Mouse (Mus musculus): ENCODE data around the gene Samd4b. TPM values are rescaled to one million over a fixed set of nuclear protein-coding genes. Genes with fewer than 3 reads are reported as not detected.

Samd4b gene
- total and polyA plus RNA-seq, 2 experiments from 2014 or later: 19.7 to 60.5 TPM

GRCm38 (mm10) chr7:28362441-28363060, 235.4 kb downstream of the Samd4b start:
- H3K9ac ChIP-seq (replicated peaks; ENCODE audit: low read length): no peak overlapping the region
- no peak overlapping the region for H3K27ac ChIP-seq
- TF ChIP-seq CTCF (IDR thresholded peaks at IDR 0.05; ENCODE audit: low read depth): no peak
- DNase-seq (ENCODE audit: low spot score): no peak
- no peaks in the 10 kb centered on the region for H3K4me1 ChIP-seq (ENCODE audit: insufficient read depth, low read length)
- H3K27me3 ChIP-seq (ENCODE audit: insufficient read depth, low read length): no peaks in the 10 kb centered on the region
- ATAC-seq: no peak
- no peaks in the 10 kb centered on the region for H3K9me3 ChIP-seq (ENCODE audit: low read length)
- H3K36me3 ChIP-seq (ENCODE audit: insufficient read depth, low read length): no peaks in the 10 kb centered on the region
- 84% methylated on average over 15 of the region's 16 CpGs for WGBS
- H3K4me3 ChIP-seq (ENCODE audit: low read length): no peak overlapping the region
- H3K4me2 ChIP-seq (ENCODE audit: low read depth, low read length): no peak overlapping the region

- WGBS: 93% methylated on average over 20 of the region's 20 CpGs
- Histone ChIP-seq H3K9ac (replicated peaks; ENCODE audit: low read length) (no peak overlapping the region), H3K4me2 (ENCODE audit: low read depth, low read length) (no peak overlapping the region), H3K27me3 (ENCODE audit: insufficient read depth, low read length) (no peaks in the 10 kb centered on the region), H3K9me3 (ENCODE audit: low read length) (no peaks in the 10 kb centered on the region), H3K36me3 (ENCODE audit: insufficient read depth, low read length) (no peaks in the 10 kb centered on the region), H3K27ac (no peak overlapping the region), H3K4me3 (ENCODE audit: low read length) (no peak overlapping the region), H3K4me1 (ENCODE audit: insufficient read depth, low read length) (no peaks in the 10 kb centered on the region)
- ATAC-seq (no peak), DNase-seq (ENCODE audit: low spot score) (no peak)
- TF ChIP-seq CTCF (IDR thresholded peaks at IDR 0.05; ENCODE audit: low read depth): no peak
These were observed 236.2 kb downstream of the Samd4b start for GRCm38 (mm10) chr7:28361647-28362341.

GRCm38 (mm10) chr7:28360291-28360690, 237.7 kb downstream of the Samd4b start:
- WGBS: 93% methylated on average over 6 of the region's 6 CpGs
- H3K27me3 ChIP-seq (ENCODE audit: insufficient read depth, low read length): no peaks in the 10 kb centered on the region
- no peak overlapping the region for H3K9ac ChIP-seq (replicated peaks; ENCODE audit: low read length)
- no peaks in the 10 kb centered on the region for H3K36me3 ChIP-seq (ENCODE audit: insufficient read depth, low read length)
- DNase-seq (ENCODE audit: low spot score) (no peak), ATAC-seq (no peak)
- no peak overlapping the region for H3K4me3 ChIP-seq (ENCODE audit: low read length)
- TF ChIP-seq CTCF (IDR thresholded peaks at IDR 0.05; ENCODE audit: low read depth): no peak
- H3K4me2 ChIP-seq (ENCODE audit: low read depth, low read length): no peak overlapping the region
- H3K27ac ChIP-seq: no peak overlapping the region
- H3K9me3 ChIP-seq (ENCODE audit: low read length): no peaks in the 10 kb centered on the region
- no peaks in the 10 kb centered on the region for H3K4me1 ChIP-seq (ENCODE audit: insufficient read depth, low read length)

- TF ChIP-seq CTCF (IDR thresholded peaks at IDR 0.05; ENCODE audit: low read depth): no peak
- H3K9me3 ChIP-seq (ENCODE audit: low read length): no peaks in the 10 kb centered on the region
- H3K27me3 ChIP-seq (ENCODE audit: insufficient read depth, low read length): no peaks in the 10 kb centered on the region
- H3K4me3 ChIP-seq (ENCODE audit: low read length): no peak overlapping the region
- H3K36me3 ChIP-seq (ENCODE audit: insufficient read depth, low read length): no peaks in the 10 kb centered on the region
- H3K9ac ChIP-seq (replicated peaks; ENCODE audit: low read length): no peak overlapping the region
- no peaks in the 10 kb centered on the region for H3K4me1 ChIP-seq (ENCODE audit: insufficient read depth, low read length)
- no peak overlapping the region for H3K4me2 ChIP-seq (ENCODE audit: low read depth, low read length)
- DNase-seq (ENCODE audit: low spot score) (no peak), ATAC-seq (no peak)
- 84% methylated on average over 10 of the region's 10 CpGs for WGBS
- H3K27ac ChIP-seq: no peak overlapping the region
These were observed 238.1 kb downstream of the Samd4b start for GRCm38 (mm10) chr7:28359854-28360253.

GRCm38 (mm10) chr7:28358431-28358830, 239.5 kb downstream of the Samd4b start:
- no peak overlapping the region for H3K27ac ChIP-seq
- no peaks in the 10 kb centered on the region for H3K27me3 ChIP-seq (ENCODE audit: insufficient read depth, low read length)
- H3K4me3 ChIP-seq (ENCODE audit: low read length): no peak overlapping the region
- no peaks in the 10 kb centered on the region for H3K4me1 ChIP-seq (ENCODE audit: insufficient read depth, low read length)
- TF ChIP-seq CTCF (IDR thresholded peaks at IDR 0.05; ENCODE audit: low read depth): no peak
- DNase-seq (ENCODE audit: low spot score) (no peak), ATAC-seq (no peak; the same call in 1 of the 2 replicates)
- 77% methylated on average over 7 of the region's 7 CpGs for WGBS
- no peak overlapping the region for H3K4me2 ChIP-seq (ENCODE audit: low read depth, low read length)
- no peak overlapping the region for H3K9ac ChIP-seq (replicated peaks; ENCODE audit: low read length)
- H3K36me3 ChIP-seq (ENCODE audit: insufficient read depth, low read length): peaks cover 12% of the 10 kb centered on the region
- H3K9me3 ChIP-seq (ENCODE audit: low read length): no peaks in the 10 kb centered on the region

- peaks cover 17% of the 10 kb centered on the region for H3K36me3 ChIP-seq (ENCODE audit: insufficient read depth, low read length)
- H3K27ac ChIP-seq: no peak overlapping the region; the same call in 1 of the 2 replicates
- TF ChIP-seq CTCF (IDR thresholded peaks at IDR 0.05; ENCODE audit: low read depth): no peak
- no peak for ATAC-seq
- H3K4me2 ChIP-seq (ENCODE audit: low read depth, low read length): no peak overlapping the region
- H3K9me3 ChIP-seq (ENCODE audit: low read length): no peaks in the 10 kb centered on the region
- no peak overlapping the region for H3K9ac ChIP-seq (replicated peaks; ENCODE audit: low read length)
- H3K4me1 ChIP-seq (ENCODE audit: insufficient read depth, low read length): no peaks in the 10 kb centered on the region
- WGBS: 7% methylated on average over 5 of the region's 5 CpGs
- no peak overlapping the region for H3K4me3 ChIP-seq (ENCODE audit: low read length)
- no peak for DNase-seq (ENCODE audit: low spot score)
- H3K27me3 ChIP-seq (ENCODE audit: insufficient read depth, low read length): no peaks in the 10 kb centered on the region
These were observed 240.0 kb downstream of the Samd4b start for GRCm38 (mm10) chr7:28357984-28358383.

- ATAC-seq: no peak; the same call in 1 of the 2 replicates
- Histone ChIP-seq H3K27me3 (ENCODE audit: insufficient read depth, low read length) (no peaks in the 10 kb centered on the region), H3K36me3 (ENCODE audit: insufficient read depth, low read length) (peaks cover 19% of the 10 kb centered on the region), H3K4me2 (ENCODE audit: low read depth, low read length) (no peak overlapping the region), H3K4me3 (ENCODE audit: low read length) (no peak overlapping the region), H3K9ac (replicated peaks; ENCODE audit: low read length) (no peak overlapping the region), H3K9me3 (ENCODE audit: low read length) (no peaks in the 10 kb centered on the region), H3K4me1 (ENCODE audit: insufficient read depth, low read length) (no peaks in the 10 kb centered on the region), H3K27ac (peak overlapping the region; percentile 38; the same call in 1 of the 2 replicates)
- TF ChIP-seq CTCF (IDR thresholded peaks at IDR 0.05; ENCODE audit: low read depth): no peak
- WGBS: 4% methylated on average over 5 of the region's 5 CpGs
- no peak for DNase-seq (ENCODE audit: low spot score)
These were observed 241.0 kb downstream of the Samd4b start for GRCm38 (mm10) chr7:28356981-28357380.

Measured in hindbrain, postnatal 0 days (tissue).